Mouse (Mus musculus) megakaryocyte-erythroid progenitor cell, adult 5-6 weeks (primary cell): Measurements from ENCODE around the gene Vmn1r207-ps. TPM values are rescaled to one million over a fixed set of nuclear protein-coding genes. Genes with fewer than 3 reads are reported as not detected.
"Not testable (repeated sequence)": the region's sequence is repeated elsewhere in the genome, so short reads cannot be mapped to it uniquely, and the experiment has no call there.

Experiments
- ATAC-seq: replicated peaks from 2 replicates; pipeline ENCODE4 v1.8.0; 2016; ENCODE audit warnings: mild to moderate bottlenecking, inconsistent platforms; ENCODE audit not compliant: severe bottlenecking, poor library complexity, low FRiP score, low TSS enrichment
- total RNA-seq, 2 experiments: library from RNA; stranded (forward) in 1 of 2; stranded (reverse) in 1 of 2; fragments of 200-1000, 215-1000 nt in 1 of 2; fragments of >200 nt in 1 of 2; fragmentation: Nextera tagmentation in 1 of 2; gene quantifications; 2 replicates each; pipeline ENCODE4 v1.2.3; 2014 to 2017

Vmn1r207-ps gene
- total RNA-seq (2014; fragmentation: Nextera tagmentation) (not detected in 2 replicates), total RNA-seq (2017) (not detected in 2 replicates)

DNA sequence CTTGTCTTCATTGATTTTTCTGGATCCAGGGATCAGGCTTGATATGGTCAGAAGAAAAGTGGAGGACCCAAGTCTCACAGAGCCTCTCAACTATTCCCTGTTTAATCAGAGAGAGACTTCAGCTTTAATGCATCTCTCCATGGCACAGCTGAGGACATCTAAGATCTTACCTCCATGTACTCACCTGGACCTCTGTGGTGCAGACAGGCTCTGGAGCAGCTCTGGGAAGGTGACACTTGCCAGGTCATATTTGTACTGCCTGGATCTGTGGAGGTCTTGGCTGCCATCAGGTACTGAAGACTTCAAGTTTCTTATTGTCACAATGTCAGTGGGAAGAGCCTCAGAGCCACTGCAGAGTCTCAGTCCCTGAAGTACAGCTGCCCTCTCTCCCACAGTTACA, at the start of gene Vmn1r207-ps:
Gene Vmn1r207-ps (minus strand): TSS at position 101 of the 400 bp plus-strand sequence.
- not testable (repeated sequence) for ATAC-seq

DNA sequence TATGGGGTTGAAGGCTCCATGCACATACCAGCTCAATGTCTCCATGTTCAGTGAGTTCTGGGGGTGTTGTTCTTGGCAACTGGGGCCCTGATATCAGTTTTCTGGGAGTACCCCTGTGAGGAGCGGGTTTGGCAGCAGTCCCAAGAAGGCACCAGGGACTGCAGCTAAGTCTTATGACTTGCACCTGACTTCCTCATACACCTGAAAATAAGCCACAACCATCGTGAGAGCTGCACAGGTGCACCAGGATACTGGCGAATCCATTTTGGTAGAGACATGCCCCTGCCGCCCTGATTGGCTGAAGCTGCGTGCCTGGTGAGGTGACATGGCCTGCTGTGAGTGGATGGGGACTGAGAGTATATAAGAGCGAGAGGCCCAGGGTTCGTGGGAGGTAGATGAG, 47.9 kb upstream of the Vmn1r207-ps start, which contains the start of gene Vmn1r208:
Gene Vmn1r208 (minus strand): TSS at position 101 of the 400 bp plus-strand sequence.
- not testable (repeated sequence) for ATAC-seq

DNA sequence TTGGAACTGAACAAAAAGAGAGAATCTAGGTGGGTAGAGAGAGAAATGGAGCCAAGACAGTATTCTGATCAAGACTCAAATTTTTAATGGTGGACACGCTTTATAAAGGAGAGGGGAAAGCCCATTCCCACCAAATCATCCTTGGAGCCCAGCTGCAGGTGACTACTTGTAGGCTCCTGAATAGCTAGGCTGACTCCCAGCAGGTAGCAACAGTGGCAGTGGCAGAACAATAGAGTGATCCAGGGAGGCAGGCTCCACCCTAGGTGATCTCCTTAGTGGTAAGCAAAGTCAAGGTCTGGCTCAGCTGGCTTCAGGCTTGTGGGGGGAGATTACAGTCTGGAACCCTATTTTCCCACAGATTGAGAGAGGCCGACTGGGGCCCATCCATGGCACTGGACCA, 42.2 kb upstream of the Vmn1r207-ps start:
- ATAC-seq, result not testable (repeated sequence)

DNA sequence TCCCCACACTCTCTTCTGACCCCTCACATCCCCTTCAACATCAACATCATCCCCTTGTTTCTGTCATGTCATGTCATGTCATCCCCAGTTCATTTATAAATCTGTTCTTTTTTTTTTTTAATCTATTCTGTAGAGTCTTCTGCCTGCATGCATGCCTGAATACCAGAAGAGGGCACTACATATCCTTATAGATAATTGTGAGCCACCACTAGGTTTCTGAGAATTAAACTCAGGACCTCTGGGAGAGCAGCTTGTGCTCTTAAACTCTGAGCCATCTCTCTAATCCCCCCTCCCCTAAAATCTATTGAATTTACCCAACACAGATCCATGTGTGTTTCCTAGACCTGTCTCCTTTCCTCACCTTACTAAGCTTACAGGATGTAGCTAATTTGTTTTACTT, 18.1 kb upstream of the Vmn1r207-ps start:
- no peak for ATAC-seq

DNA sequence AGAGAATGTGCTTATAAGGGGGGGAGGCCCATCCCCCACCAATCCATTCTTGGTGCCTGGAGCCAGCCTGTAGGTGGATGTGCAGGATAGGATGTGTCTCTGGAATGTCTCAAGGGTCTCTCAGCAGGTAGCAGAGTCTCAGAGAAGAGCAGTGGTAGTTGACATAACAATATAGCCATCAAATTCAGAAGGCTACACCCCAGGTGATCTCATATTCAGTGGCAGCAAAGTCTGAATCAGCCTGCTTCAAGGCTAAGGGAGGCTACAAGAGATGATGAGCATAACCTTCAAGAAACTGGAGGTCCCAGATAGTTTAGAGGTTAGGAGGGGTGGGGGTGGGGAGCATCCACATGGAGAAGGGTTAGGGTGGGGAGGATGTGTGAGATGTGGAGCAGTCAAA, 22.5 kb downstream of the Vmn1r207-ps start:
- not testable (repeated sequence) for ATAC-seq

DNA sequence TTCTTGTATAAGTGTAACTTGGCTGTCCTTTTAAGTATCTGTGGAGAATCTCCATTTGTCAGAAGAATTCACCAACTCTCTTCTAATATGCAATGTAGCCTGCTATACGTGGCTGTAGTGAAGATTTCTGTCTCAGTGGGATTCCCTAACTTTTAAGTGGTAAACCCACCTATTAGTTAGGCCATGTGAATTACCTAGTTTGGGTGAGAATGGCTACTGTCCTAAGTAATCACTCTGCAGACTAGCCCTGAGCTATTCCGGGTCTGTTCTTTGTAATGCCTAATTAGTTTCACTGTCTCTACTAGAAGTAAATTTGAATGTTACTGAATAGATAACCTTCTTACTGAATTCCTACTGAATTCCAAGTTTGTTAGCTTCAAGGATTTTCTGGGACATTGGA, 26.5 kb downstream of the Vmn1r207-ps start:
- not testable (repeated sequence) for ATAC-seq

Other genes starting within 250 kb of the Vmn1r207-ps start
- 0.07 TPM in 1 of 2 replicates, not detected in the other for gene Vmn1r202, start 224.2 kb downstream of the Vmn1r207-ps start, total RNA-seq (2014; fragmentation: Nextera tagmentation)
- gene Vmn1r202, start 224.2 kb downstream of the Vmn1r207-ps start, total RNA-seq (2017), result not detected in 2 replicates
- not detected in 2 replicates for gene Vmn1r203, start 211.5 kb downstream of the Vmn1r207-ps start, total RNA-seq (2014; fragmentation: Nextera tagmentation)
- gene Vmn1r203, start 211.5 kb downstream of the Vmn1r207-ps start, total RNA-seq (2017), result not detected in 2 replicates
- gene Vmn1r204, start 176.4 kb downstream of the Vmn1r207-ps start, total RNA-seq (2014; fragmentation: Nextera tagmentation), result not detected in 2 replicates
- gene Vmn1r204, start 176.4 kb downstream of the Vmn1r207-ps start, total RNA-seq (2017), result not detected in 2 replicates
- gene Vmn1r205, start 136.6 kb downstream of the Vmn1r207-ps start, total RNA-seq (2014; fragmentation: Nextera tagmentation), result not detected in 2 replicates
- gene Vmn1r205, start 136.6 kb downstream of the Vmn1r207-ps start, total RNA-seq (2017), result not detected in 2 replicates
- not detected in 2 replicates for gene Vmn1r206, start 105.4 kb downstream of the Vmn1r207-ps start, total RNA-seq (2014; fragmentation: Nextera tagmentation)
- gene Vmn1r206, start 105.4 kb downstream of the Vmn1r207-ps start, total RNA-seq (2017), result not detected in 2 replicates
- gene Vmn1r208, start 47.8 kb upstream of the Vmn1r207-ps start, total RNA-seq (2014; fragmentation: Nextera tagmentation), result not detected in 2 replicates
- gene Vmn1r208, start 47.8 kb upstream of the Vmn1r207-ps start, total RNA-seq (2017), result not detected in 2 replicates
- not detected in 2 replicates for gene Vmn1r209, start 80.1 kb upstream of the Vmn1r207-ps start, total RNA-seq (2014; fragmentation: Nextera tagmentation)
- not detected in 2 replicates for gene Vmn1r209, start 80.1 kb upstream of the Vmn1r207-ps start, total RNA-seq (2017)
- gene Vmn1r210, start 101.7 kb upstream of the Vmn1r207-ps start, total RNA-seq (2014; fragmentation: Nextera tagmentation), result not detected in 2 replicates
- gene Vmn1r210, start 101.7 kb upstream of the Vmn1r207-ps start, total RNA-seq (2017), result not detected in 2 replicates
- gene Vmn1r211, start 127.9 kb upstream of the Vmn1r207-ps start, total RNA-seq (2014; fragmentation: Nextera tagmentation), result not detected in 2 replicates
- not detected in 2 replicates for gene Vmn1r211, start 127.9 kb upstream of the Vmn1r207-ps start, total RNA-seq (2017)
- not detected in 2 replicates for gene Vmn1r212, start 154.6 kb upstream of the Vmn1r207-ps start, total RNA-seq (2014; fragmentation: Nextera tagmentation)
- gene Vmn1r212, start 154.6 kb upstream of the Vmn1r207-ps start, total RNA-seq (2017), result not detected in 2 replicates